Mouse (Mus musculus) midbrain, postnatal 0 days (tissue): ENCODE results near the gene Esyt2. TPM values are rescaled to one million over a fixed set of nuclear protein-coding genes. Genes with fewer than 3 reads are reported as not detected.
"Not testable (repeated sequence)": the region's sequence is repeated elsewhere in the genome, so short reads cannot be mapped to it uniquely, and the experiment has no call there.

Experiments used
- ATAC-seq: fragments of 200-750 bp; cut with Nextera tagmentation; 2 replicates; pipeline ENCODE4 v1.8.0; 2017; ENCODE audit warnings: moderate number of reproducible peaks, mild to moderate bottlenecking, moderate TSS enrichment, moderate library complexity; ENCODE audit not compliant: low FRiP score
- DNase-seq: peaks from one replicate; pipeline ENCODE4 v3.0.0-alpha.2; 2015; ENCODE audit warnings: low spot score
- H3K27ac ChIP-seq: fragments of 300-500 bp; sonication (generic); 2 replicates; pipeline ENCODE4 v1.5.1; 2014; ENCODE audit warnings: low read depth, mild to moderate bottlenecking, low read length, mixed read lengths
- H3K27me3 ChIP-seq: fragments of 300-500 bp; sonication (generic); 2 replicates; pipeline ENCODE4 v1.6.1; 2014; ENCODE audit warnings: low read length, control low read depth, mixed read lengths; ENCODE audit not compliant: insufficient read depth
- H3K36me3 ChIP-seq: fragments of 300-500 bp; sonication (generic); 2 replicates; pipeline ENCODE4 v1.6.1; 2014; ENCODE audit warnings: low read length, control low read depth, mixed read lengths; ENCODE audit not compliant: insufficient read depth
- H3K4me1 ChIP-seq: fragments of 300-500 bp; sonication (generic); 2 replicates; pipeline ENCODE4 v1.6.1; 2014; ENCODE audit warnings: mild to moderate bottlenecking, control low read depth, antibody characterized with exemption, low read length, mixed read lengths; ENCODE audit not compliant: insufficient read depth
- H3K4me2 ChIP-seq: fragments of 300-500 bp; sonication (generic); 2 replicates; pipeline ENCODE4 v1.6.1; 2014; ENCODE audit warnings: low read depth, mild to moderate bottlenecking, low read length, mixed read lengths; ENCODE audit not compliant: poor library complexity, severe bottlenecking
- H3K4me3 ChIP-seq: fragments of 300-500 bp; sonication (generic); 2 replicates; pipeline ENCODE4 v1.5.1; 2014; ENCODE audit warnings: low read depth, mild to moderate bottlenecking, low read length, moderate library complexity
- H3K9ac ChIP-seq: fragments of 300-500 bp; sonication (generic); replicated peaks from 2 replicates; pipeline ENCODE4 v1.6.1; 2014; ENCODE audit warnings: mild to moderate bottlenecking, low read length, moderate library complexity, mixed read lengths; ENCODE audit not compliant: poor library complexity, severe bottlenecking
- H3K9me3 ChIP-seq: fragments of 300-500 bp; sonication (generic); 2 replicates; pipeline ENCODE4 v1.6.1; 2016; ENCODE audit warnings: low read length, control low read depth
- CTCF ChIP-seq: IDR thresholded peaks from 2 replicates; pipeline ENCODE4 v1.5.1; 2016; ENCODE audit warnings: antibody characterized with exemption, mild to moderate bottlenecking
- WGBS: fragments of 180-500 bp; shearing (Covaris S2); extraction: QIAGEN DNeasy Blood & Tissue Kit; methylation state at CpG from one replicate; pipeline ENCODE4 v1.1.7; 2014; 5-methylcytosine and 5-hydroxymethylcytosine counted together
- polyA plus RNA-seq: library from polyadenylated mRNA; unstranded; fragments of >200 nt; fragmentation: Nextera tagmentation; extraction: Ambion mirVana; gene quantifications from 2 replicates; pipeline ENCODE4 v1.2.1, GENCODE M21; 2015
- total RNA-seq: library from RNA; depleted of rRNA; stranded (reverse); fragments of >200 nt; gene quantifications from 2 replicates; pipeline ENCODE4 v1.2.3, GENCODE M21; 2014

The Esyt2 gene
- total and polyA plus RNA-seq, 2 experiments from 2014 or later = 8.6 to 35.1 TPM

GRCm38 (mm10) chr12:116264756-116265155 lies 16.2 kb upstream of the Esyt2 start:
- H3K36me3 ChIP-seq = no peaks in the 10 kb centered on the region
- 0 out of 2 replicates have a peak, but pooled peaks cover 4% of the 10 kb centered on the region for H3K4me1 ChIP-seq
- H3K4me3 ChIP-seq = no peak overlapping the region
- H3K9ac ChIP-seq = no peak overlapping the region
- WGBS = 96% methylated on average over 2 of the region's 2 CpGs
- no peak overlapping the region for H3K27ac ChIP-seq
- H3K27me3 ChIP-seq = 0 out of 2 replicates have a peak, but pooled peaks cover 2% of the 10 kb centered on the region
- no peak overlapping the region for H3K4me2 ChIP-seq
- H3K9me3 ChIP-seq = no peaks in the 10 kb centered on the region
- DNase-seq = no peak
- ATAC-seq = no peak
- no peak for TF ChIP-seq CTCF

GRCm38 (mm10) chr12:116265275-116265674 lies 15.7 kb upstream of the Esyt2 start:
- no peak for TF ChIP-seq CTCF
- DNase-seq (no peak), ATAC-seq (no peak)
- Histone ChIP-seq H3K4me3 (no peak overlapping the region), H3K9ac (no peak overlapping the region), H3K27me3 (0 out of 2 replicates have a peak, but pooled peaks cover 2% of the 10 kb centered on the region), H3K9me3 (no peaks in the 10 kb centered on the region), H3K4me2 (no peak overlapping the region), H3K27ac (no peak overlapping the region), H3K4me1 (0 out of 2 replicates have a peak, but pooled peaks cover 4% of the 10 kb centered on the region), H3K36me3 (no peaks in the 10 kb centered on the region)
- WGBS = 77% methylated on average over 2 of the region's 2 CpGs

GRCm38 (mm10) chr12:116269450-116269849 lies 11.5 kb upstream of the Esyt2 start:
- DNase-seq = no peak

GRCm38 (mm10) chr12:116270538-116270937 lies 10.5 kb upstream of the Esyt2 start:
- ATAC-seq (no peak), DNase-seq (no peak)
- no peak overlapping the region for H3K4me3 ChIP-seq
- no peak for TF ChIP-seq CTCF
- H3K36me3 ChIP-seq = no peaks in the 10 kb centered on the region
- no peaks in the 10 kb centered on the region for H3K9me3 ChIP-seq
- no peak overlapping the region for H3K4me2 ChIP-seq
- no peak overlapping the region for H3K9ac ChIP-seq
- no peaks in the 10 kb centered on the region for H3K27me3 ChIP-seq
- WGBS = 80% methylated on average over 1 of the region's 1 CpGs
- no peaks in the 10 kb centered on the region for H3K4me1 ChIP-seq
- no peak overlapping the region for H3K27ac ChIP-seq

More at GRCm38 (mm10) chr12:116269450-116269849, 11.5 kb upstream of the Esyt2 start:
- Histone ChIP-seq H3K4me3 (no peak overlapping the region), H3K4me1 (no peaks in the 10 kb centered on the region), H3K9ac (no peak overlapping the region), H3K36me3 (no peaks in the 10 kb centered on the region), H3K27me3 (0 out of 2 replicates have a peak, but pooled peaks cover 2% of the 10 kb centered on the region), H3K9me3 (no peaks in the 10 kb centered on the region), H3K27ac (no peak overlapping the region), H3K4me2 (no peak overlapping the region)
- no peak for TF ChIP-seq CTCF
- WGBS = 83% methylated on average over 5 of the region's 5 CpGs
- ATAC-seq = no peak

- Histone ChIP-seq H3K4me3 (no peak overlapping the region), H3K27me3 (no peaks in the 10 kb centered on the region), H3K36me3 (no peaks in the 10 kb centered on the region), H3K9ac (no peak overlapping the region), H3K4me2 (no peak overlapping the region), H3K4me1 (no peaks in the 10 kb centered on the region), H3K9me3 (no peaks in the 10 kb centered on the region), H3K27ac (no peak overlapping the region)
- ATAC-seq (no peak), DNase-seq (no peak)
- TF ChIP-seq CTCF = no peak
- WGBS = 92% methylated on average over 2 of the region's 2 CpGs
Measured at GRCm38 (mm10) chr12:116271071-116271470, 9.9 kb upstream of the Esyt2 start.

GRCm38 (mm10) chr12:116273733-116274132 lies 7.3 kb upstream of the Esyt2 start:
- H3K9ac ChIP-seq = no peak overlapping the region
- no peaks in the 10 kb centered on the region for H3K4me1 ChIP-seq
- no peak overlapping the region for H3K4me2 ChIP-seq
- TF ChIP-seq CTCF = no peak
- H3K36me3 ChIP-seq = no peaks in the 10 kb centered on the region
- H3K27me3 ChIP-seq = no peaks in the 10 kb centered on the region
- WGBS = 44% methylated on average over 1 of the region's 1 CpGs
- H3K4me3 ChIP-seq = no peak overlapping the region
- DNase-seq (no peak), ATAC-seq (no peak)
- H3K27ac ChIP-seq = no peak overlapping the region
- H3K9me3 ChIP-seq = no peaks in the 10 kb centered on the region

- not testable (repeated sequence) for DNase-seq, H3K9ac ChIP-seq, ATAC-seq, H3K9me3 ChIP-seq, H3K4me1 ChIP-seq, H3K27me3 ChIP-seq, H3K4me3 ChIP-seq, H3K36me3 ChIP-seq, H3K27ac ChIP-seq, H3K4me2 ChIP-seq
- 87% methylated on average over 2 of the region's 2 CpGs for WGBS
Measured at GRCm38 (mm10) chr12:116275086-116275485, 5.9 kb upstream of the Esyt2 start, which contains the start of gene Gm11027. Gene Gm11027 (plus strand): TSS chr12:116275386.
